Mouse (Mus musculus) C2C12 (cell line): ENCODE measurements around the gene Cox7a2l. TPM values are rescaled to one million over a fixed set of nuclear protein-coding genes. Genes with fewer than 3 reads are reported as not detected.

ENCODE experiments used
- H3K27me3 ChIP-seq: one replicate; pipeline ENCODE4 v1.6.1; 2011; ENCODE audit not compliant: control insufficient read depth, insufficient read depth, insufficient read length
- H3K36me3 ChIP-seq: one replicate; pipeline ENCODE4 v1.6.1; 2011; ENCODE audit not compliant: control insufficient read depth, insufficient read depth
- H3K4me3 ChIP-seq: one replicate; pipeline ENCODE4 v1.5.1; 2011; ENCODE audit warnings: mild to moderate bottlenecking, control low read depth; ENCODE audit not compliant: poor library complexity, insufficient read depth, severe bottlenecking
- H3K79me2 ChIP-seq: one replicate; pipeline ENCODE4 v1.6.1; 2011; ENCODE audit not compliant: control insufficient read depth, insufficient read depth
- H3K79me3 ChIP-seq: one replicate; pipeline ENCODE4 v1.6.1; 2011; ENCODE audit warnings: low read depth, control low read depth
- H3ac ChIP-seq: one replicate; pipeline ENCODE3; 2011; ENCODE audit warnings: low read depth; ENCODE audit not compliant: control insufficient read depth, insufficient read length
- CEBPB ChIP-seq: IDR thresholded peaks from one replicate; pipeline ENCODE4 v1.6.1; 2011; ENCODE audit warnings: low read depth, mild to moderate bottlenecking, control low read depth, moderate library complexity
- CTCF ChIP-seq: IDR thresholded peaks from one replicate; pipeline ENCODE4 v1.5.1; 2011; ENCODE audit not compliant: control insufficient read depth, insufficient read depth, insufficient read length
- FOSL1 ChIP-seq: IDR thresholded peaks from one replicate; pipeline ENCODE4 v1.8.0; 2011; ENCODE audit warnings: mild to moderate bottlenecking, low read length; ENCODE audit not compliant: poor library complexity, insufficient read depth, severe bottlenecking
- MAX ChIP-seq: IDR thresholded peaks from one replicate; pipeline ENCODE4 v1.6.1; 2011; ENCODE audit warnings: mild to moderate bottlenecking, control low read depth
- MYOD1 ChIP-seq: IDR thresholded peaks from one replicate; pipeline ENCODE4 v1.6.1; 2011; ENCODE audit warnings: low read depth; ENCODE audit not compliant: control insufficient read depth, insufficient read length
- MYOG ChIP-seq: IDR thresholded peaks from one replicate; pipeline ENCODE4 v1.6.1; 2011; ENCODE audit not compliant: control insufficient read depth, insufficient read length; ENCODE audit errors: extremely low read depth
- USF1 ChIP-seq: IDR thresholded peaks from one replicate; pipeline ENCODE4 v1.6.1; 2011; ENCODE audit warnings: low read depth, mild to moderate bottlenecking, control low read depth, moderate library complexity
- polyA plus RNA-seq: library from polyadenylated mRNA; unstranded; fragments of >200 nt; fragmentation: generic; extraction: Trizol; gene quantifications from one replicate; pipeline ENCODE4 v1.2.1, GENCODE M21; 2012; ENCODE audit warnings: missing spikeins

Gene Cox7a2l
- polyA plus RNA-seq, 1 experiment, result 198 TPM

DNA sequence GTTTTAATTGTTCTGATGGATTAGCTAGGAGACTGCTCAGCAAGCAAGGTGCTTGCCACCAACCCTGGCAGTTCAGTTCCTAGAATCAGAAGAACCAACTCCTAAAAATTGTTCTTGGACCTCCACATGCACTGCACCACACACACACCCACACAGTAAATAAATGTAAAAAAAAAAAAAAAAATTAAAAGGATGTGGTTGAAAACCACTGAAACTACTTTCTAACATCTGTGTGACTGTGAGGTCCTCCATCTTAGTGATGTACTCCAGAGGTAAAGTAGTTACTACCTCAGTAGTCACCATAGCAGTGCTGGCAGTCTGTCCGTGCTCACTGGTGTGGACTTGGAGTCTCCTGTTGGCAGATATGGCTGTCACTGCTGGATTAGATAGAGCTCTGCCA is 59.9 kb downstream of the Cox7a2l start:
- Histone ChIP-seq H3K79me3 (no peaks in the 10 kb centered on the region), H3ac (no peak overlapping the region), H3K36me3 (peaks cover 51% of the 10 kb centered on the region), H3K79me2 (no peaks in the 10 kb centered on the region), H3K4me3 (no peak overlapping the region), H3K27me3 (no peaks in the 10 kb centered on the region)
- no peak for TF ChIP-seq MYOG
- no peak for TF ChIP-seq MAX
- TF ChIP-seq MYOD1, result no peak
- TF ChIP-seq USF1, result no peak
- no peak for TF ChIP-seq CTCF
- no peak for TF ChIP-seq FOSL1
- no peak for TF ChIP-seq CEBPB

DNA sequence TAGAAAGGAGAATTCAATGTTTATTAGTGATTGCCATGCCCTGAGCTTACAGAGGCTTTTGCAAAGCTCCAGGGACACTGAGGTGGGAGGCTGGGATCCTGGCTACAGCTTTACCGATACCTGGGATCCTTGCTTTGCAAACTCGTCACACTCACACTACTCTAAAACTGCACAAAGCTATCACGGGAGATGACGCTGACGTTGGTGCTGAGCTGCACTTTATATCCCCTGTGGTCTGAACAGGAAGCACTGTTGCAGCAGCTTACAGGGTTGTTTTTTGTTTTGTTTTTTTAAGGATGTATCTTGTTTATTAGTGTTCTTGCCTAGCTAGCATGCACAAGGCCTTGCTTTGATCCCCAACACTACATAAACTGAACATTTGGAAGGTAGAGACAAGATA is 63.5 kb downstream of the Cox7a2l start:
- H3K36me3 ChIP-seq, result peaks cover 55% of the 10 kb centered on the region
- no peaks in the 10 kb centered on the region for H3K79me2 ChIP-seq
- no peak overlapping the region for H3ac ChIP-seq
- no peak for TF ChIP-seq MAX
- no peak for TF ChIP-seq MYOD1
- no peak for TF ChIP-seq FOSL1
- TF ChIP-seq USF1, result no peak
- TF ChIP-seq CEBPB, result no peak
- TF ChIP-seq CTCF, result no peak
- TF ChIP-seq MYOG, result no peak
- H3K79me3 ChIP-seq, result no peaks in the 10 kb centered on the region
- no peaks in the 10 kb centered on the region for H3K27me3 ChIP-seq
- no peak overlapping the region for H3K4me3 ChIP-seq

DNA sequence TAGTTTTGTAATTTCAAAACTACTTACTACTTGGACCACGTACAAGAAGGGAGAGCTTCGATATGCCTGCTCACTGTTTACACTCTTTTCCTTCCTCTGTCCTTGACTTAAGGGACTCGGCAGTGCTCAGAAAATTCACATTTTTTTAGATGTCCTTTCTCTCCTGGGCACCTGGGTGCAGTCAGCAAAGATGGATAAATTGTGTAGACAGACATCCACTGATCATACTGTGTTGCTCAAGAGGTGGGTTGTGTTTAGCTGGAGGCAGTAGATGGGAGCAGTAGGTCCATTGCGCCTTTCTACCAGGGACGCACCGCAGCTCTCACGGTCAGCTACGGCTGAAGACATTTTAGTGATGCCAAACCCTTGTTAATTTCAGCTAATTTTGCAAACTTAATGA is 64.7 kb downstream of the Cox7a2l start:
- no peak for TF ChIP-seq CEBPB
- TF ChIP-seq USF1, result no peak
- TF ChIP-seq CTCF, result no peak
- TF ChIP-seq MYOD1, result no peak
- no peak for TF ChIP-seq MAX
- no peak for TF ChIP-seq MYOG
- no peak for TF ChIP-seq FOSL1
- Histone ChIP-seq H3ac (no peak overlapping the region), H3K36me3 (peaks cover 52% of the 10 kb centered on the region), H3K79me2 (no peaks in the 10 kb centered on the region), H3K27me3 (no peaks in the 10 kb centered on the region), H3K4me3 (no peak overlapping the region), H3K79me3 (no peaks in the 10 kb centered on the region)

Other genes starting within 250 kb of the Cox7a2l start
- 5.5 TPM for gene Eml4, start 166.4 kb downstream of the Cox7a2l start, polyA plus RNA-seq
- gene Kcng3, start 114.6 kb upstream of the Cox7a2l start, polyA plus RNA-seq, result not detected
- gene Mta3, start 188.8 kb upstream of the Cox7a2l start, polyA plus RNA-seq, result 25.7 TPM